Mouse (Mus musculus) embryonic facial prominence, embryonic 10.5 days (tissue): ENCODE results near the gene Stk36. TPM values are rescaled to one million over a fixed set of nuclear protein-coding genes. Genes with fewer than 3 reads are reported as not detected.

Experiments
- DNase-seq: peaks from one replicate; pipeline ENCODE4 v3.0.0-alpha.2; 2017; ENCODE audit warnings: low spot score
- H3K27ac ChIP-seq: fragments of 300-500 bp; sonication (generic); replicated peaks from 2 replicates; pipeline ENCODE4 v1.5.1; 2016; ENCODE audit warnings: mild to moderate bottlenecking
- H3K27me3 ChIP-seq: fragments of 300-500 bp; sonication (generic); replicated peaks from 2 replicates; pipeline ENCODE4 v1.6.1; 2016; ENCODE audit warnings: low read depth, mild to moderate bottlenecking; ENCODE audit not compliant: poor library complexity, severe bottlenecking
- H3K36me3 ChIP-seq: fragments of 300-500 bp; sonication (generic); replicated peaks from 2 replicates; pipeline ENCODE4 v1.6.1; 2016; ENCODE audit warnings: mild to moderate bottlenecking, moderate library complexity
- H3K4me1 ChIP-seq: fragments of 300-500 bp; sonication (generic); 2 replicates; pipeline ENCODE4 v1.6.1; 2016
- H3K4me3 ChIP-seq: fragments of 300-500 bp; sonication (generic); 2 replicates; pipeline ENCODE4 v1.5.1; 2016; ENCODE audit warnings: mild to moderate bottlenecking, moderate library complexity
- H3K9me3 ChIP-seq: fragments of 300-500 bp; sonication (generic); 2 replicates; pipeline ENCODE4 v1.6.1; 2016; ENCODE audit warnings: mild to moderate bottlenecking
- WGBS: fragments of 180-500 bp; shearing (Covaris S2); methylation state at CpG from one replicate; pipeline ENCODE4 v1.1.7; 2016; 5-methylcytosine and 5-hydroxymethylcytosine counted together
- polyA plus RNA-seq: library from polyadenylated mRNA; unstranded; fragments of >200 nt; fragmentation: Nextera tagmentation; extraction: Ambion mirVana; gene quantifications from 2 replicates; pipeline ENCODE4 v1.2.1, GENCODE M21; 2016

The Stk36 gene
- polyA plus RNA-seq: 12.4 and 13.1 TPM in 2 replicates

GRCm38 (mm10) chr1:74601267-74601962, at the start of gene Stk36, which contains the start of gene Rnf25:
Stk36 (plus strand) TSS chr1:74601445.
Rnf25 (minus strand) TSS chr1:74601397.
- H3K4me1 ChIP-seq: peaks cover 13% of the 10 kb centered on the region
- H3K36me3 ChIP-seq: peaks cover 48% of the 10 kb centered on the region
- H3K9me3 ChIP-seq: no peaks in the 10 kb centered on the region
- peak; percentile 86 for DNase-seq
- peak within 1 kb of the TSS; percentile 94 for H3K4me3 ChIP-seq
- peak within 1 kb of the TSS; percentile 88 for H3K27ac ChIP-seq
- no peaks in the 10 kb centered on the region for H3K27me3 ChIP-seq
- WGBS: 9% methylated on average over 25 of the region's 25 CpGs

- H3K36me3 ChIP-seq: peaks cover 13% of the 10 kb centered on the region
- H3K4me1 ChIP-seq: no peaks in the 10 kb centered on the region
- WGBS: 84% methylated on average over 5 of the region's 5 CpGs
- H3K4me3 ChIP-seq: no peak overlapping the region
- H3K9me3 ChIP-seq: no peaks in the 10 kb centered on the region
- no peak overlapping the region for H3K27ac ChIP-seq
- DNase-seq: no peak
- H3K27me3 ChIP-seq: no peaks in the 10 kb centered on the region
Measured at GRCm38 (mm10) chr1:74559061-74559460, 42.2 kb upstream of the Stk36 start.

GRCm38 (mm10) chr1:74565834-74566233, 35.4 kb upstream of the Stk36 start:
- Histone ChIP-seq H3K9me3 (no peaks in the 10 kb centered on the region), H3K36me3 (peaks cover 81% of the 10 kb centered on the region), H3K27me3 (no peaks in the 10 kb centered on the region), H3K4me1 (no peaks in the 10 kb centered on the region), H3K4me3 (no peak overlapping the region), H3K27ac (no peak overlapping the region)
- 92% methylated on average over 6 of the region's 6 CpGs for WGBS
- no peak for DNase-seq

GRCm38 (mm10) chr1:74569739-74570719, 31.2 kb upstream of the Stk36 start:
- no peaks in the 10 kb centered on the region for H3K4me1 ChIP-seq
- H3K27me3 ChIP-seq: no peaks in the 10 kb centered on the region
- peaks cover 100% of the 10 kb centered on the region for H3K36me3 ChIP-seq
- no peak overlapping the region for H3K4me3 ChIP-seq
- H3K9me3 ChIP-seq: no peaks in the 10 kb centered on the region
- no peak overlapping the region for H3K27ac ChIP-seq
- WGBS: 92% methylated on average over 29 of the region's 29 CpGs
- DNase-seq: no peak

- H3K4me3 ChIP-seq: no peak overlapping the region
- no peaks in the 10 kb centered on the region for H3K27me3 ChIP-seq
- peaks cover 16% of the 10 kb centered on the region for H3K4me1 ChIP-seq
- no peaks in the 10 kb centered on the region for H3K9me3 ChIP-seq
- no peak for DNase-seq
- peaks cover 67% of the 10 kb centered on the region for H3K36me3 ChIP-seq
- 78% methylated on average over 3 of the region's 3 CpGs for WGBS
- H3K27ac ChIP-seq: no peak overlapping the region
Measured at GRCm38 (mm10) chr1:74582621-74583020, 18.6 kb upstream of the Stk36 start.

GRCm38 (mm10) chr1:74584616-74585398, 16.4 kb upstream of the Stk36 start:
- Histone ChIP-seq H3K36me3 (peaks cover 50% of the 10 kb centered on the region), H3K4me1 (peaks cover 26% of the 10 kb centered on the region), H3K27ac (no peak overlapping the region), H3K27me3 (no peaks in the 10 kb centered on the region), H3K4me3 (no peak overlapping the region), H3K9me3 (no peaks in the 10 kb centered on the region)
- 88% methylated on average over 3 of the region's 3 CpGs for WGBS
- DNase-seq: no peak

GRCm38 (mm10) chr1:74587233-74587772, 13.9 kb upstream of the Stk36 start:
- no peak for DNase-seq
- Histone ChIP-seq H3K4me3 (peak overlapping the region; percentile 91), H3K27ac (peak overlapping the region; percentile 90), H3K4me1 (peaks cover 26% of the 10 kb centered on the region), H3K36me3 (peaks cover 56% of the 10 kb centered on the region), H3K27me3 (no peaks in the 10 kb centered on the region), H3K9me3 (no peaks in the 10 kb centered on the region)
- WGBS: under 1% methylated on average over 24 of the region's 24 CpGs

- Histone ChIP-seq H3K36me3 (peaks cover 54% of the 10 kb centered on the region), H3K4me1 (peaks cover 26% of the 10 kb centered on the region), H3K27ac (peak within 1 kb of the TSS; percentile 90), H3K9me3 (no peaks in the 10 kb centered on the region), H3K4me3 (peak within 1 kb of the TSS; percentile 91), H3K27me3 (no peaks in the 10 kb centered on the region)
- under 1% methylated on average over 48 of the region's 48 CpGs for WGBS
- DNase-seq: peak; percentile 99
Measured at GRCm38 (mm10) chr1:74587773-74588445, 13.3 kb upstream of the Stk36 start, which contains the start of the genes Zfp142 and Bcs1l. Zfp142 (minus strand) TSS chr1:74588246. Bcs1l (plus strand) TSS chr1:74588289.

GRCm38 (mm10) chr1:74594434-74594833, 6.8 kb upstream of the Stk36 start:
- H3K4me3 ChIP-seq: no peak overlapping the region
- no peaks in the 10 kb centered on the region for H3K4me1 ChIP-seq
- no peak overlapping the region for H3K27ac ChIP-seq
- no peaks in the 10 kb centered on the region for H3K27me3 ChIP-seq
- DNase-seq: no peak
- 91% methylated on average over 8 of the region's 8 CpGs for WGBS
- no peaks in the 10 kb centered on the region for H3K9me3 ChIP-seq
- H3K36me3 ChIP-seq: peaks cover 93% of the 10 kb centered on the region

- Histone ChIP-seq H3K27ac (peak overlapping the region; percentile 88), H3K27me3 (no peaks in the 10 kb centered on the region), H3K4me3 (peak overlapping the region; percentile 94), H3K4me1 (peaks cover 13% of the 10 kb centered on the region), H3K9me3 (no peaks in the 10 kb centered on the region), H3K36me3 (peaks cover 53% of the 10 kb centered on the region)
- no peak for DNase-seq
- 9% methylated on average over 26 of the region's 26 CpGs for WGBS
Measured at GRCm38 (mm10) chr1:74600501-74601266, 561 bp upstream of the Stk36 start.

GRCm38 (mm10) chr1:74624183-74624582, 22.9 kb downstream of the Stk36 start:
- DNase-seq: no peak
- H3K36me3 ChIP-seq: peaks cover 36% of the 10 kb centered on the region
- 94% methylated on average over 1 of the region's 1 CpGs for WGBS
- peaks cover 7% of the 10 kb centered on the region; the same call in 1 of the 2 replicates for H3K4me1 ChIP-seq
- H3K27ac ChIP-seq: no peak overlapping the region
- H3K4me3 ChIP-seq: no peak overlapping the region
- H3K27me3 ChIP-seq: no peaks in the 10 kb centered on the region
- no peaks in the 10 kb centered on the region for H3K9me3 ChIP-seq
